Mouse (Mus musculus) adrenal gland (tissue): Measurements from ENCODE around the gene Zmym5.
"Not testable (repeated sequence)": the region's sequence is repeated elsewhere in the genome, so short reads cannot be mapped to it uniquely, and the experiment has no call there.

ENCODE experiments used
- intact Hi-C: fragments of 180-260 bp; cut with DNase I; formaldehyde crosslinking; loops from one replicate; pipeline ENCODE4 v1.15.1; 2025
- long read RNA-seq, 2 experiments: library from polyadenylated mRNA; unstranded; transcript quantifications; one replicate each; pipeline ENCODE4 v2.0.0; 2020; ENCODE audit warnings: borderline replicate concordance in 1 of 2; ENCODE audit not compliant: insufficient replicate concordance in 1 of 2

Zmym5 gene
- long read RNA-seq, experiment 1, full-length matches to known transcripts: 1 of 30 reads
- long read RNA-seq, experiment 1, partial matches to known transcripts: 4 of 30 reads
- long read RNA-seq, experiment 1, other reads (novel, unspliced or antisense): 25 of 30 reads
- long read RNA-seq, experiment 2, full-length matches to known transcripts: 2 of 22 reads
- long read RNA-seq, experiment 2, partial matches to known transcripts: 8 of 22 reads
- long read RNA-seq, experiment 2, other reads (novel, unspliced or antisense): 12 of 22 reads

GRCm38 (mm10) chr14:56811701-56812339 lies at the start of gene Zmym5:
Zmym5 (minus strand) TSS chr14:56811716.
- intact Hi-C loops: loop anchor here (5.0 kb wide), 1 partner anchor 75 kb away; the partner anchor contains the start of gene Zmym2

GRCm38 (mm10) chr14:56849681-56850080 lies 38.2 kb upstream of the Zmym5 start:
- intact Hi-C loops: no loop called here

GRCm38 (mm10) chr14:56848322-56848721 lies 36.8 kb upstream of the Zmym5 start:
- intact Hi-C loops: no loop called here

GRCm38 (mm10) chr14:56844507-56844906 lies 33.0 kb upstream of the Zmym5 start:
- intact Hi-C loops: no loop called here

- intact Hi-C loops: no loop called here
Observed at GRCm38 (mm10) chr14:56844033-56844432, 32.5 kb upstream of the Zmym5 start.

- intact Hi-C loops: not testable (repeated sequence)
Observed at GRCm38 (mm10) chr14:56834576-56834975, 23.1 kb upstream of the Zmym5 start.

GRCm38 (mm10) chr14:56833211-56833610 lies 21.7 kb upstream of the Zmym5 start:
- intact Hi-C loops: not testable (repeated sequence)

GRCm38 (mm10) chr14:56832563-56833113 lies 21.1 kb upstream of the Zmym5 start:
- intact Hi-C loops: no loop called here

GRCm38 (mm10) chr14:56832147-56832546 lies 20.6 kb upstream of the Zmym5 start:
- intact Hi-C loops: no loop called here

- intact Hi-C loops: no loop called here
Observed at GRCm38 (mm10) chr14:56830491-56831045, 19.1 kb upstream of the Zmym5 start.

GRCm38 (mm10) chr14:56824562-56824961 lies 13.0 kb upstream of the Zmym5 start:
- intact Hi-C loops: no loop called here

- intact Hi-C loops: no loop called here
Observed at GRCm38 (mm10) chr14:56817616-56818015, 6.1 kb upstream of the Zmym5 start.

GRCm38 (mm10) chr14:56817131-56817530 lies 5.6 kb upstream of the Zmym5 start:
- intact Hi-C loops: no loop called here

GRCm38 (mm10) chr14:56816541-56816940 lies 5.0 kb upstream of the Zmym5 start:
- intact Hi-C loops: no loop called here

GRCm38 (mm10) chr14:56812520-56813036 lies 1.1 kb upstream of the Zmym5 start:
- intact Hi-C loops: loop anchor here (5.0 kb wide), 1 partner anchor 75 kb away; the partner anchor contains the start of gene Zmym2

- intact Hi-C loops: loop anchor here (5.0 kb wide), 1 partner anchor 76 kb away; the partner anchor contains the start of gene Zmym2
Observed at GRCm38 (mm10) chr14:56810781-56811690, 480 bp downstream of the Zmym5 start.

- intact Hi-C loops: loop anchor here (5.0 kb wide), 1 partner anchor 196 kb away; no protein-coding TSS in a partner anchor
Observed at GRCm38 (mm10) chr14:56793243-56793642, 18.3 kb downstream of the Zmym5 start.

- intact Hi-C loops: no loop called here
Observed at GRCm38 (mm10) chr14:56784575-56784974, 26.9 kb downstream of the Zmym5 start.

- intact Hi-C loops: no loop called here
Observed at GRCm38 (mm10) chr14:56778933-56779300, 32.6 kb downstream of the Zmym5 start.

GRCm38 (mm10) chr14:56778200-56778932 lies 33.1 kb downstream of the Zmym5 start, which contains the start of gene Pspc1:
Pspc1 (minus strand) TSS chr14:56778316.
- intact Hi-C loops: no loop called here
